ENCODE assay signal across 15 mouse cellular contexts in genomic region chr13:114493826-114494225, GRCm38 (mm10). TPM values are rescaled to one million over a fixed set of nuclear protein-coding genes. Genes with fewer than 3 reads are reported as not detected.
"Had no signal": no experiment of that assay in that cellular context is flagged by ENCODE, and none has a peak within 500 bp of the region (broad histone marks: within the 10 kb centered on the region; RNA-seq: fewer than 3 reads in every experiment).

No protein-coding gene starts in this region.

- H3K9me3 ChIP-seq: midbrain, embryonic 13.5 days; midbrain, embryonic 15.5 days; neural tube, embryonic 12.5 days; stomach, embryonic 15.5 days had no signal

- H3K27me3 ChIP-seq: midbrain, embryonic 13.5 days; midbrain, embryonic 15.5 days; neural tube, embryonic 12.5 days; stomach, embryonic 15.5 days had no signal

- H3K27ac ChIP-seq: midbrain, embryonic 13.5 days; midbrain, embryonic 15.5 days; neural tube, embryonic 12.5 days; stomach, embryonic 15.5 days; stomach, postnatal 0 days had no signal

- H3K4me3 ChIP-seq: midbrain, embryonic 13.5 days; midbrain, embryonic 15.5 days; neural tube, embryonic 12.5 days; stomach, embryonic 15.5 days had no signal

- DNase-seq: lung, adult 18-20 months; lung, embryonic 14.5 days; lung, postnatal 10 days; lung, postnatal 4 days; right cerebral cortex, postnatal 14 days; thymus, adult 2 months; thymus, postnatal 25 days; thymus, postnatal 4 days had no signal

- H3K4me2 ChIP-seq: lung, embryonic 14.5 days; midbrain, embryonic 11.5 days; midbrain, embryonic 13.5 days; midbrain, embryonic 15.5 days; neural tube, embryonic 12.5 days; stomach, embryonic 15.5 days had no signal

- H3K4me1 ChIP-seq: midbrain, embryonic 13.5 days; midbrain, embryonic 15.5 days; neural tube, embryonic 12.5 days; stomach, embryonic 15.5 days had no signal

- H3K9ac ChIP-seq: lung, embryonic 14.5 days; midbrain, embryonic 13.5 days; midbrain, embryonic 15.5 days; neural tube, embryonic 12.5 days; stomach, embryonic 15.5 days had no signal

- H3K36me3 ChIP-seq: midbrain, embryonic 13.5 days; midbrain, embryonic 15.5 days; neural tube, embryonic 12.5 days; stomach, embryonic 15.5 days had no signal

- ATAC-seq: midbrain, embryonic 13.5 days; midbrain, embryonic 15.5 days had no signal

RNA-seq across cellular contexts. Expression of gene Fst, which starts 35.1 kb away (rescaled TPM):
- total RNA-seq: monocyte, adult 5-6 weeks had no signal
